Mouse (Mus musculus) c-Kit-positive CD71-negative TER-119-negative erythroid progenitor cells, embryonic 14.5 days (primary cell): ENCODE data around the gene Mthfr.

ENCODE experiments used
- DNase-seq: peaks from one replicate; pipeline ENCODE4 v3.0.0-alpha.2; 2013; ENCODE audit warnings: low read depth

The Mthfr gene

GRCm38 (mm10) chr4:148065702-148066400 lies 27.0 kb downstream of the Mthfr start:
- no peak for DNase-seq

GRCm38 (mm10) chr4:148066401-148066744 lies 27.5 kb downstream of the Mthfr start:
- no peak for DNase-seq

GRCm38 (mm10) chr4:148067346-148067745 lies 28.5 kb downstream of the Mthfr start:
- DNase-seq, result no peak

GRCm38 (mm10) chr4:148069602-148070218 lies 30.8 kb downstream of the Mthfr start:
- no peak for DNase-seq

- no peak for DNase-seq
Observed at GRCm38 (mm10) chr4:148071508-148071907, 32.6 kb downstream of the Mthfr start.

- no peak for DNase-seq
Observed at GRCm38 (mm10) chr4:148074521-148075189, 35.8 kb downstream of the Mthfr start.

GRCm38 (mm10) chr4:148075259-148075658 lies 36.4 kb downstream of the Mthfr start:
- DNase-seq, result no peak

GRCm38 (mm10) chr4:148075881-148076280 lies 37.0 kb downstream of the Mthfr start:
- DNase-seq, result no peak

- no peak for DNase-seq
Observed at GRCm38 (mm10) chr4:148079212-148079611, 40.3 kb downstream of the Mthfr start.

GRCm38 (mm10) chr4:148079944-148080596 lies 41.2 kb downstream of the Mthfr start:
- DNase-seq, result no peak

- DNase-seq, result no peak
Observed at GRCm38 (mm10) chr4:148080597-148080973, 41.7 kb downstream of the Mthfr start.

GRCm38 (mm10) chr4:148081201-148081600 lies 42.3 kb downstream of the Mthfr start:
- no peak for DNase-seq

- DNase-seq, result no peak
Observed at GRCm38 (mm10) chr4:148082257-148083044, 43.6 kb downstream of the Mthfr start.

- no peak for DNase-seq
Observed at GRCm38 (mm10) chr4:148083176-148083899, 44.5 kb downstream of the Mthfr start.

- DNase-seq, result no peak
Observed at GRCm38 (mm10) chr4:148084261-148084714, 45.4 kb downstream of the Mthfr start.

- no peak for DNase-seq
Observed at GRCm38 (mm10) chr4:148085131-148085906, 46.4 kb downstream of the Mthfr start.

- no peak for DNase-seq
Observed at GRCm38 (mm10) chr4:148085907-148086305, 47.0 kb downstream of the Mthfr start.

- no peak for DNase-seq
Observed at GRCm38 (mm10) chr4:148087091-148087906, 48.4 kb downstream of the Mthfr start.

- peak; percentile 68 for DNase-seq
Observed at GRCm38 (mm10) chr4:148087907-148088527, 49.1 kb downstream of the Mthfr start, which contains the start of gene Agtrap. Gene Agtrap (minus strand): TSS chr4:148088031.
